Mouse (Mus musculus): ENCODE results near the gene Tubb3.

- no peak for TF ChIP-seq GATA1 (IDR thresholded peaks at IDR 0.05; ENCODE audit: low read length)
- no peak for TF ChIP-seq TAL1 (IDR thresholded peaks at IDR 0.05; ENCODE audit: low read length)
Measured at GRCm38 (mm10) chr8:123443576-123443921, 32.3 kb downstream of the Tubb3 start.
